Mouse (Mus musculus) urinary bladder, postnatal 10 days (tissue): ENCODE measurements around the gene Trpt1.
A peak's percentile ranks its signal among the peaks of the same experiment; 100 is the strongest.

Source experiments
- DNase-seq: peaks from one replicate; pipeline ENCODE4 v3.0.0; 2022; ENCODE audit warnings: low spot score

Trpt1 gene

DNA sequence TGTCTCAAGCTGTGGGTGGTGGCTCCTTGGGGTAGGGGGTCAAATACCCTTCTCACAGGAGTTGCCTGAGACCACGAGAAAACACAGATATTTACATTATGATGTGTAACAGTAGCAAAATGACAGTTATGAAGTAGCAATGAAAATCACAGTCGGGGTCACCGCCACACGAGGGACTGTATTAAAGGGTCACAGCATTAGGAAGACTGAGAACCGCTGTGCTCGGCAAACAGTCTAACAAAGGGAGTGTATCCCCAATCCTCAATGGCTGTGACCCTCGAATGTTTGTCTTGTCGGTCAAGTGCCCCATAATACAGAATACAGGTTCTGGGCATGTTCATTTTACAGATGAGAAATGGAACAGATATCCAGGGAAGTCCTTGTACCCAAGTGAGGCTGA is 1.9 kb upstream of the Trpt1 start:
- DNase-seq, result no peak

- DNase-seq, result no peak
These were observed 1.4 kb upstream of the Trpt1 start for GRCm38 (mm10) chr19:6994489-6994888.

DNA sequence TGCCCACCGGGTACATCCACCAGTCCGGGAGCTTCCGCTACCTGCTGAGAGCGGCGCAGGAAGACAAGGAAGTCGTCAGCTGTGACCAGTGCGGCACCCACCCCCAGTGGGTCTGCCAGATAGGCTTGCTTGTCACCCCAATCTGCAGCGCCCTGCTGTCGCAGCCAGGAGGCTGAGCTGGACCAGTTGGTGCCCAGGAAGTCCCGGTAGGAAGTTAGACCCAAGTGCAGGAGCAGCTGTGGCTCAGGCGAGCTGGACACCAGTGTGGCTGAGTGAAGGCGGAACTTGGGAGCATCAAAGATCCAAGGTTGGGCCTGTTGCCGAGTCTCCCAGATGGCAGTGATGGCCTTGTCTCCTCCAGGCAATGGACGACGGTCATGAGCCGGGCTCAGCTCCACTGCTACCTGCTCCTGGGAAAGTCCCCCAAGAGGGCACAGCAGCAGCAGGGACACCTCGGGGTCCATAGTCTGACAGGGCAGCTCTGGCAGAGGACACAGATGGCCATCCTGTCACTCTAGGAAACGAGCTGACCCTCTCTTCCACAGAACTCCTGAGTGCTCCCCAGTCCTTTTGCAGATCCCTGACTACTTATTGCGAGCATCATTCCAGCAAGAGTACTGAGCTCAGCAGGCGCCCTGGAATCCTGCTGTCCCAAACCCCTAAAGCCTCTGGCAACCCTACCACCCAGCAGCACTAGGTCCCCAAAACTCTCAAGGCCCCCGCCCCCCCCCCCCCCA is 508 bp upstream of the Trpt1 start:
- DNase-seq, result no peak

DNA sequence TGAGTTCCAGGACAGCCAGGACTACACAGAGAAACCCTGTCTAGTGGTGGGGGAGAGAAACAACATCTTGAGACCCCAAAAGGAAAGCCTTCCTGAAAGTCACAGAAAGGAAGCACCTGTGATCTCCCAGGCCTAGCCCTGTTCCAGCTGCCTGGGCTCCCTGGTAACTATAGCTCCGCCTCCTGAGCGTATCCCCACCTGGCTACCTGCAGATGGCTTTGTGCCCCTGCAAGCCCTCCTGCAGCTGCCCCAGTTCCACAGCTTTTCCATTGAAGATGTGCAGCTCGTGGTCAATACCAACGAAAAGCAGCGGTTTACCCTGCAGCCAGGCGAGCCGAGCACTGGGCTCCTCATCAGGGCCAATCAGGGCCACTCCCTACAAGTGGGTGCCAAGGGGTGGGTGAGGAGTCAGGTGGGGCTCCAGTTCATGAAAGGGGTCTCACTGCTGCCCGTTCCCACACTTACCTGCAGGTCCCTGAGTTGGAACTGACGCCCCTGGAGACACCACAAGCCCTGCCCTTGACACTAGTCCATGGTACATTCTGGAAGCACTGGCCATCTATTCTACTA is 1.9 kb downstream of the Trpt1 start:
- no peak for DNase-seq

GRCm38 (mm10) chr19:6999360-7000063 is 3.6 kb downstream of the Trpt1 start:
- DNase-seq, result no peak

- DNase-seq, result no peak
These were observed 11.1 kb downstream of the Trpt1 start for GRCm38 (mm10) chr19:7006892-7007593.

DNA sequence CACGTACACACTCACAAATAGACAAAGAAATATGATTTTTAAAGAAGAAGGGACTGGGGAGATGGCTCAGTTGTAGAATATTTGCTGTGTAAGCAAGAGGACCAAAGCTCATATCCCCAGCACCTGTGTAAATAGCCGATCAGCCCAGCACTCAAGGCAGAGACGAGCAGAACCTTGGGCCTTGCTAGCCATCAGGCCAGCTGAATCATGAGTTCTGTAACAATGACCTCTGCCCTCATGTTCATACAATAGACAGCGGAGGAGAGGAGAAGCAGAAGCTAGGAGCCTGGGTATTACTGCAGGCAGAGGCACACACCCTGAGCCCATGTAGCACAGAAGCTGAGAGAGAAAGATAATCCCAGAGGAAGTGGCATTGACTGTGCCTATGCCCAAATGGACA is 16.5 kb downstream of the Trpt1 start:
- DNase-seq, result no peak

- DNase-seq, result no peak
These were observed 18.1 kb downstream of the Trpt1 start for GRCm38 (mm10) chr19:7013984-7014383.

DNA sequence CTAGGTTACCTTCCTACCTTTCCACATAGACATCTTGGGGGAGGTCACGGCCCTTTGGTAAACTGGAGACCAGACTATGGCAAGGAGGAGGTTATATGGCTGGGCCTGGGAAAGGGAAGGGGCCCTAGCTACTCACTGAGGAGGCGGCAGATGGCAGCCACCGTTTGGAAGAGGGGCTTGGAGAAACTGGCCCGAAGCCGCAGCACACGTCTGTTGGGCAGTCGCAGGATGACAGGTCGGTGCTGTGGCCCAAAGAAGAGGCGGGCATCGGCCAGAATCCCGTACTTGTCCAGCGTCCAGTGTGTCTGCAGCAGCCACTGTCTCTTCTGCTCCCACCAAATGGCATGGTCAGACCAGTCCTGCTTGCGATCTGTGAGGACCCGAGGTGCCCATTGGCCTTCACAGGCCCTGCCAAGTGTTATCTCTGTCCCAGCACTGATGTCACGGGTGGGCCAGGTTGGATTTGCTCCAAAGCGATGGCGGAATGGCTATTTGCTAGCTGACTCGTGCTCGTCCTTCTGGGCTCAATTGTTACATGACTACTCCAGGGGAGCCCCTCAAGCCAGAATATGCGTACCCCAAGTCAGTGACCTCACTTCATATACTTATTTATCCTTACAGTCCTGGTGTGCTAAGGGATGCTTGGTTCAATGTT is 18.7 kb downstream of the Trpt1 start:
- DNase-seq, result no peak

- no peak for DNase-seq
These were observed 21.9 kb downstream of the Trpt1 start for GRCm38 (mm10) chr19:7017541-7018457.

GRCm38 (mm10) chr19:7018546-7018945 is 22.6 kb downstream of the Trpt1 start:
- no peak for DNase-seq

GRCm38 (mm10) chr19:7019191-7019590 is 23.3 kb downstream of the Trpt1 start, which contains the start of gene Fermt3:
Gene Fermt3, minus strand, starts transcription at chr19:7019469.
- DNase-seq, result no peak

DNA sequence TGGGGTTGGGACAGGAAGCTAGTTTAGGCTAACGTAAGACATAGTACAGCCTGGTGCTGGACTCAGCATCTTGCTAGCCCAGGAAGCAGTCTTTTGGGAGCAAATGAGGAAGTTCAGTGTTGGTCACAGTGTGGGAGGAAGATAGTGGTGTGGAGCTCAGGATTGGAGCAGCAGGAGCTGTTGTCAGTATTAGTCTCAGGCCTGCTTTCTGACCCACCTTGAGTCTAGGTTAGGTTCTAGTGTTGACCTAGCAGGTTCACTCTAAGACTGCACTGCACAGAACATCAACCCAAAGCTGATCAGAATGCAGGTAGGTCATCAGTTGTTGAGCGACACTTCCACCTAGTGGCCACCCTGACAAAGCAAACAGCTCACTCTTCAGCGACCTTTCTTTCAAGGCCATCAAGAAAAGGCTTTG is 24.3 kb downstream of the Trpt1 start:
- no peak for DNase-seq

DNA sequence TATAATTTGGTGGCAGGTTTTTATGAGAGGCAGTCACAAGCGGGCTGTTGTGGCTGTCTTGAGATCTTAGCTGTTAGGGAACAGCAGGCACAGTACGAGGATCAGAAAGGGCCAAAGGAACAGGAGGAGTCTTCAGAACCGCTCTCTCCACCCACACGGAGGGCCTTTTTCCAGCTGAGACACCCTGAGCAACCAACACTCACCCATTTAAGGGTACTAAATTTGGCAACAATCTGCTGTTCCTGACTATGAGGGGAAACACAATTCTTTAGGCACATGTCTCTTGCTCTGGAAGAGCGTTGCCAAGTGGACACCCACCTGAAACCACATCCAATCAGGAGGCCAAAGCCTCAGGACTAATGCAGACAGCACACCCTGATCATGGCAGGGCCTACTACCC is 33.6 kb downstream of the Trpt1 start:
- DNase-seq, result no peak

DNA sequence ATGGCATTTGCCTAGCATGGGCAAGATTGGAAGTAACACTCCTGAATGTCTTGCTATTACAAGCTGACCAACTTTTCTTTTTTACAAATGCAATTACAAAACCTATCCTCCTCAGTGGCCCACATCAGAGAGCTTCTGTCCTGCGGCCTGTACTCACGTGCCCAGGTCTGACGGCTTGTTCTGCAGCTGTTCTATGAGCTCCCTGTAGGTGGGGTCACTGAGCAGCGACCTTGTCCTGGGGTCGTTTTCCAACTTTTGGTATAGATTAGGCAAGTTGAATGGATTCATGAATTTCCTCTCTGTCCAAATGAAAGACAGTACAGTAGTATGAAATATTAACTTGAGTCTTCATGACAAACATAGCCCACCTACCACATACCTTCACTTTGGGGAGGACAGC is 38.1 kb downstream of the Trpt1 start:
- no peak for DNase-seq

GRCm38 (mm10) chr19:7039088-7039720 is 43.3 kb downstream of the Trpt1 start:
- DNase-seq, result no peak

GRCm38 (mm10) chr19:7039841-7040636 is 44.1 kb downstream of the Trpt1 start, which contains the start of gene Stip1:
Gene Stip1, minus strand, starts transcription at chr19:7039967.
- peak; percentile 97 for DNase-seq

DNA sequence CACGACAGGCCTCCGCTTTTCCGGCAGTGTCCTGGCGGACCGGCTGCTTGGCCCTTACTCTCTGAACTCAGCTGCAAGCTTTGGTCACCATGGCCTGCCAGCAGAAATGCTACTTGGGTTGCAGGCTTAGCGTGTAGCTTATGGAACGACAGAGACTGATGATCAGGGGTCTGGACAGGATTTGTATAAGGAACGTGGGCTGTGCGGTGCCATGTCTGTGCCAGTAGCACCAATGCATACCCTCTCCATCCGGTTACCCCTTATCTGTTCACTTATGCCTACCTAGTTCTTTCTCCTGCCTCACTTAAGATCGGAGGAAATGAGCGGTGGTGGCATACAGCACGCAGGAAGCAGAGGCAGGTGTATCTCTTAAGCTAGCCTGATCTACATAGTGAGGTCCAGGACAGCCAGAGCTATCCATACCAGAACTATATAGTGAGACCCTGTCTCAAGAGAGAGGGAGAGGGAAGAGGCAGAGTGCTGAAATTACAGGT is 44.8 kb downstream of the Trpt1 start:
- DNase-seq, result no peak

DNA sequence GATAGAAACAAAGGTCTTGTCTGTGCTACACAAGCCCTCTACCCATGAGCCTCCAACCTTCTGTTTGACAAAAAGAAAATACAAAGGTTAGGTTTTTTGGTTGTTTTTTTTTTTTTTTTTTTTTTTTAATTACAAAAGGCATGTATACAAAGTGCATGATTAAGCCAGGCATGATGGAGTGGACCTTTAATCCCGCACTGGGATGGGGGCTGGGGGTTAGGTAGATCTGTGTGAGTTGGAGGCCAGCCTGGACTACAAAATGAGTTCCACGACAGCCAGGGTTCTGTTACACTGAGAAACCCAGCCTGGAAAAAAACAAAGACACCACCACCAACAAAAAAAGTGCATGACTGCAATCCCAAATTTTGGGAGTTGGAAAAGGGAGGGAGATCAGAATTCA is 45.2 kb downstream of the Trpt1 start:
- no peak for DNase-seq
